In the genomic region with DNA sequence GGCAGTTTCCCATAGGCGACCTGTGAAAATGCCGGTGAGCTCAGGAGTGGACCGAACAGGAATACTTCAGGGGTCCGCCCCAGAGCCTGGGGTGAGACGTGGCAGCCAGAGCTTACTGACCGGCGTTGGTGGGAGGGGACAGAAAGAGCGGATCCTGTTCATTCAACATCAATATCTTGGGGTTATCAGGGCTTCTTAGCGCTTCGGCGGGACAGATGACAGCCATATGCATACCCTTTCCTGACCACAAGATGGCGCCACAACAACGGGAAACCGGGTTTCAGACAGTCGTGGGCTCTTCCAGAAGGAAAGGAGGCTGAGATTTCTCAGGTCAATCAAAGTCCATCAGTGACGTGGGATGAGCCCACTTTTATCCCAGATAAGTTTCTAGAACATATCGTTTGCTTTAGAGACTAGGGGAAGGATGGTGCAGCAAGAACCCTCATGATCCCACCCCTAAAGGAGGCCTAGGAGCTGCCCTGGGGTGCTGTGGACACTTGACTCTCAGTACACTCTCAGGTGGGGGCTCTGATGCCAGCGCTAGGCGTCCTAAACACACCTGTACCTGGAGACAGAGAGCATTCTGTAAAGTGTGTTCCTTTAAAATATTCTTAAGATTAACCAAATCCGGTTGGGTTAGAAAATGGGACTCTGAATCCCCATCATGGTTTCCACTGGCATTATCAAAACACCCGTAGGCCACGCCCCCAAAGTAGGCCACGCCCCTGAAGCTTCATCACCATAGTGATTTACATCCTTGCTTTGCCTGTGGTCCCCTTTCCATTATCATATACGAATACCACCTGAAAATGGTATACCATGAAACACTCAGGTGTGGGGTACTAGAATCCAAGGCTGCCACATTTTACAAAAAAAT, we compare ENCODE assay signal across 7 mouse cellular contexts. TPM values are rescaled to one million over a fixed set of nuclear protein-coding genes. Genes with fewer than 3 reads are reported as not detected.
DNase-seq lines count a peak whose midpoint lies in the region; ATAC-seq lines count a peak whose summit lies in the region.

No protein-coding gene starts in this region.

- peak overlapping the region; percentile 45 for H3K4me2 ChIP-seq in forebrain, embryonic 16.5 days (ENCODE audit: low read length)
- no peak overlapping the region; the same call in 1 of the 2 replicates for H3K4me2 ChIP-seq in hindbrain, embryonic 11.5 days (replicated peaks; ENCODE audit: low read depth, low read length)

- 0 out of 2 replicates have a peak overlapping the region, but pooled peaks have one; percentile 2 for H3K9ac ChIP-seq in forebrain, embryonic 16.5 days (replicated peaks; ENCODE audit: low read depth, low read length)
- H3K9ac ChIP-seq in hindbrain, embryonic 11.5 days (ENCODE audit: low read depth, low read length): no peak overlapping the region

- no peaks in the 10 kb centered on the region for H3K9me3 ChIP-seq in forebrain, embryonic 16.5 days (ENCODE audit: control insufficient read depth, low read length)
- no peaks in the 10 kb centered on the region for H3K9me3 ChIP-seq in hindbrain, embryonic 11.5 days (ENCODE audit: control insufficient read depth, low read length)
- no peaks in the 10 kb centered on the region for H3K9me3 ChIP-seq in megakaryocyte, embryonic 14.5 days

- H3K4me1 ChIP-seq in forebrain, embryonic 16.5 days (replicated peaks; ENCODE audit: control insufficient read depth, insufficient read depth, low read length): peaks cover 4% of the 10 kb centered on the region
- no peaks in the 10 kb centered on the region for H3K4me1 ChIP-seq in hindbrain, embryonic 11.5 days (replicated peaks; ENCODE audit: control insufficient read depth, insufficient read depth, low read length)
- 0 out of 2 replicates have a peak, but pooled peaks cover 7% of the 10 kb centered on the region for H3K4me1 ChIP-seq in megakaryocyte, embryonic 14.5 days

- 17% methylated on average over 24 of the region's 24 CpGs for WGBS in forebrain, embryonic 16.5 days
- WGBS in hindbrain, embryonic 11.5 days: 16% methylated on average over 24 of the region's 24 CpGs

- H3K36me3 ChIP-seq in forebrain, embryonic 16.5 days (ENCODE audit: control insufficient read depth, insufficient read depth): no peaks in the 10 kb centered on the region
- no peaks in the 10 kb centered on the region for H3K36me3 ChIP-seq in hindbrain, embryonic 11.5 days (ENCODE audit: control insufficient read depth, insufficient read depth, low read length)
- H3K36me3 ChIP-seq in megakaryocyte, embryonic 14.5 days (replicated peaks; ENCODE audit: low read length): no peaks in the 10 kb centered on the region

- peak; percentile 85 for DNase-seq in R1 (ENCODE audit: low read depth, low spot score)
- DNase-seq in cerebellum, adult 18-20 months: peak; percentile 71 to 82
- DNase-seq in hindbrain, embryonic 11.5 days (ENCODE audit: low spot score): peak; percentile 91
- DNase-seq in layer of hippocampus, postnatal 36 days: peak; percentile 68 to 72
- peak; percentile 88 for DNase-seq in right cerebral cortex, postnatal 4 days

- H3K4me3 ChIP-seq in forebrain, embryonic 16.5 days (replicated peaks; ENCODE audit: low read length): peak overlapping the region; percentile 15
- H3K4me3 ChIP-seq in hindbrain, embryonic 11.5 days (ENCODE audit: low read depth, low read length): no peak overlapping the region
- H3K4me3 ChIP-seq in megakaryocyte, embryonic 14.5 days (replicated peaks): peak overlapping the region; percentile 18

- peaks cover 3% of the 10 kb centered on the region; the same call in 1 of the 2 replicates for H3K27me3 ChIP-seq in forebrain, embryonic 16.5 days (replicated peaks; ENCODE audit: control insufficient read depth, insufficient read depth, low read length)
- peaks cover 3% of the 10 kb centered on the region; the same call in 1 of the 2 replicates for H3K27me3 ChIP-seq in hindbrain, embryonic 11.5 days (ENCODE audit: control insufficient read depth, insufficient read depth, low read length)
- H3K27me3 ChIP-seq in megakaryocyte, embryonic 14.5 days (replicated peaks): peaks cover 45% of the 10 kb centered on the region

- ATAC-seq in forebrain, embryonic 16.5 days: peak; percentile 65
- ATAC-seq in hindbrain, embryonic 11.5 days (ENCODE audit: low FRiP score): peak; percentile 64; the same call in 1 of the 2 replicates

- no peak overlapping the region for H3K27ac ChIP-seq in forebrain, embryonic 16.5 days (ENCODE audit: low read length)
- no peak overlapping the region for H3K27ac ChIP-seq in hindbrain, embryonic 11.5 days (ENCODE audit: low read depth, low read length)

RNA-seq across cellular contexts. Expression of a gene that starts 30.8 kb away (rescaled TPM):
- not detected in 2 replicates for polyA plus RNA-seq in forebrain, embryonic 16.5 days (2015; fragmentation: Nextera tagmentation; extraction: Ambion mirVana)
- polyA plus RNA-seq in hindbrain, embryonic 11.5 days (2014; fragmentation: Nextera tagmentation; extraction: Ambion mirVana): 0.12 TPM in 1 of 2 replicates, not detected in the other
- total RNA-seq in layer of hippocampus, postnatal 36 days (2021): not detected
- polyA plus RNA-seq in megakaryocyte, embryonic 14.5 days (2012; ENCODE audit: insufficient read depth, low replicate concordance): not detected in 2 replicates

RNA-seq across cellular contexts. Expression of a gene that starts 33.1 kb away (rescaled TPM):
- 1.1 and 1.3 TPM in 2 replicates for polyA plus RNA-seq in forebrain, embryonic 16.5 days (2015; fragmentation: Nextera tagmentation; extraction: Ambion mirVana)
- 2.0 and 2.2 TPM in 2 replicates for polyA plus RNA-seq in hindbrain, embryonic 11.5 days (2014; fragmentation: Nextera tagmentation; extraction: Ambion mirVana)
- not detected for total RNA-seq in layer of hippocampus, postnatal 36 days (2021)
- not detected in 2 replicates for polyA plus RNA-seq in megakaryocyte, embryonic 14.5 days (2012; ENCODE audit: insufficient read depth, low replicate concordance)
